Mouse (Mus musculus) brain, embryonic 14.5 days (tissue): ENCODE measurements around the gene Jagn1.

Experiments used
- CTCF ChIP-seq: fragments of 200-500 bp; IDR thresholded peaks from 2 replicates; pipeline ENCODE4 v1.5.1; 2012; ENCODE audit warnings: inconsistent platforms, mild to moderate bottlenecking, moderate library complexity, borderline replicate concordance; ENCODE audit not compliant: insufficient read depth, insufficient read length; ENCODE audit errors: extremely low read depth
- POLR2A ChIP-seq: fragments of 200-500 bp; IDR thresholded peaks from 2 replicates; pipeline ENCODE4 v1.6.1; 2012; ENCODE audit warnings: mild to moderate bottlenecking, inconsistent platforms, borderline replicate concordance; ENCODE audit not compliant: poor library complexity, insufficient read depth, insufficient read length, severe bottlenecking; ENCODE audit errors: extremely low read depth

DNA sequence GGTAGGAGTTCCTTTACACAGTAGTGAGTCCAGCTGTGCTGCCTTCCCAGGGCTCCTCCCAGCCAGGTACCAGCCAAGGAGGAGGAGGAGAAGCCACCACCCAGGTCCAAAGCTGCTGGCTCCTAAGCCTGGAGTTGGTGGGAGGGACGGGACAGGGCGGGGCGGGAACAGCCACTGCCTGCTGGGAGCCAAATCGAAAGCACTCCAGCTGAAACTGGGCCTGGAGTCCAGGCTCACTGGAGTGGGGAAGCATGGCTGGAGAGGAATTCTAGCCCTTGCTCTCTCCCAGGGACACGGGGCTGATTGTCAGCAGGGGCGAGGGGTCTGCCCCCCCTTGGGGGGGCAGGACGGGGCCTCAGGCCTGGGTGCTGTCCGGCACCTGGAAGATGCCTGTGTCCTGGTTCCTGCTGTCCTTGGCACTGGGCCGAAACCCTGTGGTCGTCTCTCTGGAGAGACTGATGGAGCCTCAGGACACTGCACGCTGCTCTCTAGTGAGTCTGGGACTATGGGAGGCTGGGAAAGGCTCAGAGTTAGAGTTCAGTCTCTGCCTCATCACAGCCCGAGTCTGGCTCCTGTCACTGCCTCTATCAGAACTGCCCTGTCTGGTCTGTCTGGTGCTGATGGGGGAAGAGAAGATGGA lies 29.0 kb downstream of the Jagn1 start, which contains the start of gene Il17rc:
- no peak for TF ChIP-seq CTCF
- TF ChIP-seq POLR2A = no peak
